ENCODE assay signal across 8 mouse cellular contexts in the genomic region with DNA sequence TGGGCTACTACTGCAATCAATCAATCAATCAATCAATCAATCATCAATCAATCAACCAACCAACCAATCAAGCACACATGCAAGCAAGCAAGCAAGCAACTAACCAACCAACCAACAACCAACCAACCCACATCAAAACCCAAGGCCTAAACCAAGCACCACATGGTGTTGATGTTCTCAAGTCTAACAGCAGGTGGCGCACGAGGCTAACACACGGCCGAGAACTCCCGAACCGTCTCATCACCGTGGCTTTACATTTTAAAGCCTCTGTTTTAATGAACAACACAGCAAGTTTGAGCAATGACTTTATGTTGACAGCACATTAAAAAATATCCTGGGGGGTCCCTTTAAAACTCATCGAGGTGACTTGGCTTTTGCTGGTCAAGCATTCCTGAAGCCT.
DNase-seq lines count a peak whose midpoint lies in the region; ATAC-seq lines count a peak whose summit lies in the region.

No protein-coding gene starts in this region.

- no peak overlapping the region for H3K27ac ChIP-seq in limb, embryonic 13.5 days

- no peaks in the 10 kb centered on the region for H3K36me3 ChIP-seq in limb, embryonic 13.5 days

- no peak overlapping the region for H3K9ac ChIP-seq in limb, embryonic 13.5 days

- peak; percentile 79 for ATAC-seq in granulocyte monocyte progenitor cell, adult 5-6 weeks (replicated peaks; ENCODE audit: poor library complexity, severe bottlenecking)
- ATAC-seq in limb, embryonic 13.5 days (ENCODE audit: low FRiP score, low read depth) = peak; percentile 61; the same call in 1 of the 2 replicates

- 0% methylated on average over 8 of the region's 8 CpGs for WGBS in limb, embryonic 13.5 days

- peaks cover 7% of the 10 kb centered on the region; the same call in 1 of the 2 replicates for H3K4me1 ChIP-seq in limb, embryonic 13.5 days

- H3K27me3 ChIP-seq in limb, embryonic 13.5 days = no peaks in the 10 kb centered on the region

- H3K9me3 ChIP-seq in limb, embryonic 13.5 days = no peaks in the 10 kb centered on the region

- no peak overlapping the region for H3K4me2 ChIP-seq in limb, embryonic 13.5 days (replicated peaks)

- no peak overlapping the region for H3K4me3 ChIP-seq in limb, embryonic 13.5 days

- DNase-seq in 3134 (ENCODE audit: extremely low read depth, insufficient read length, low spot score) = peak; percentile 32
- DNase-seq in adrenal gland, adult (ENCODE audit: inconsistent age in 2 of 2, low spot score in 1 of 2) = peak; percentile 57 to 88
- DNase-seq in embryo, embryonic 10 days (ENCODE audit: low spot score) = peak; percentile 95
- DNase-seq in kidney, adult 18-20 months = peak; percentile 73
- DNase-seq in naive thymus-derived CD4-positive, alpha-beta T cell, adult 2 months (ENCODE audit: low read depth) = peak; percentile 92
- DNase-seq in spleen, postnatal 36 days (ENCODE audit: low spot score in 2 of 2) = peak; percentile 47 to 67

Comparison
In these comparisons a context has a peak if more than half of its experiments do, and no peak if none do; other contexts are left out.
1. DNase-seq: peak in every context shown above with its lines; median percentile 95 in embryo, embryonic 10 days; 92 in naive thymus-derived CD4-positive, alpha-beta T cell, adult 2 months; 73 in kidney, adult 18-20 months; 72 in adrenal gland, adult; 57 in spleen, postnatal 36 days; 32 in 3134.